Mouse (Mus musculus) midbrain, embryonic 13.5 days (tissue): ENCODE results near the gene Pygb. TPM values are rescaled to one million over a fixed set of nuclear protein-coding genes. Genes with fewer than 3 reads are reported as not detected.

Experiments used
- ATAC-seq: fragments of 200-750 bp; cut with Nextera tagmentation; 2 replicates; pipeline ENCODE4 v1.8.0; 2017; ENCODE audit warnings: mild to moderate bottlenecking, moderate TSS enrichment, moderate library complexity
- H3K27ac ChIP-seq: fragments of 300-500 bp; sonication (generic); 2 replicates; pipeline ENCODE4 v1.5.1; 2015; ENCODE audit warnings: inconsistent platforms, mild to moderate bottlenecking, moderate library complexity
- H3K27me3 ChIP-seq: fragments of 300-500 bp; sonication (generic); 2 replicates; pipeline ENCODE4 v1.6.1; 2015; ENCODE audit warnings: mild to moderate bottlenecking, inconsistent platforms
- H3K36me3 ChIP-seq: fragments of 300-500 bp; sonication (generic); 2 replicates; pipeline ENCODE4 v1.6.1; 2015; ENCODE audit warnings: mild to moderate bottlenecking, inconsistent platforms
- H3K4me1 ChIP-seq: fragments of 300-500 bp; sonication (generic); replicated peaks from 2 replicates; pipeline ENCODE4 v1.6.1; 2015; ENCODE audit warnings: inconsistent platforms
- H3K4me2 ChIP-seq: fragments of 300-500 bp; sonication (generic); replicated peaks from 2 replicates; pipeline ENCODE4 v1.6.1; 2015; ENCODE audit warnings: moderate library complexity, mild to moderate bottlenecking, inconsistent platforms
- H3K4me3 ChIP-seq: fragments of 300-500 bp; sonication (generic); replicated peaks from 2 replicates; pipeline ENCODE4 v1.5.1; 2015; ENCODE audit warnings: mild to moderate bottlenecking, inconsistent platforms
- H3K9ac ChIP-seq: fragments of 300-500 bp; sonication (generic); replicated peaks from 2 replicates; pipeline ENCODE4 v1.6.1; 2015; ENCODE audit warnings: mild to moderate bottlenecking, inconsistent platforms
- H3K9me3 ChIP-seq: fragments of 300-500 bp; sonication (generic); 2 replicates; pipeline ENCODE4 v1.6.1; 2016; ENCODE audit warnings: mild to moderate bottlenecking, inconsistent platforms
- WGBS: fragments of 180-500 bp; shearing (Covaris S2); methylation state at CpG from one replicate; pipeline ENCODE4 v1.1.7; 2015; 5-methylcytosine and 5-hydroxymethylcytosine counted together
- polyA plus RNA-seq: library from polyadenylated mRNA; unstranded; fragments of >200 nt; fragmentation: Nextera tagmentation; extraction: Ambion mirVana; gene quantifications from 2 replicates; pipeline ENCODE4 v1.2.1, GENCODE M21; 2015

Gene Pygb
- polyA plus RNA-seq, 1 experiment from 2014 or later = 72.5 TPM

- Histone ChIP-seq H3K36me3 (peaks cover 81% of the 10 kb centered on the region), H3K4me1 (no peaks in the 10 kb centered on the region; the same call in 1 of the 2 replicates), H3K9me3 (no peaks in the 10 kb centered on the region), H3K27ac (no peak overlapping the region), H3K4me2 (no peak overlapping the region), H3K9ac (no peak overlapping the region), H3K4me3 (no peak overlapping the region), H3K27me3 (no peaks in the 10 kb centered on the region)
- 90% methylated on average over 4 of the region's 4 CpGs for WGBS
- ATAC-seq = no peak
These were observed 20.3 kb upstream of the Pygb start for GRCm38 (mm10) chr2:150766083-150766862.

- H3K4me2 ChIP-seq = no peak overlapping the region
- no peak for ATAC-seq
- no peak overlapping the region for H3K9ac ChIP-seq
- no peak overlapping the region for H3K27ac ChIP-seq
- H3K36me3 ChIP-seq = peaks cover 71% of the 10 kb centered on the region
- H3K4me1 ChIP-seq = no peaks in the 10 kb centered on the region; the same call in 1 of the 2 replicates
- H3K27me3 ChIP-seq = no peaks in the 10 kb centered on the region
- 90% methylated on average over 1 of the region's 1 CpGs for WGBS
- no peaks in the 10 kb centered on the region for H3K9me3 ChIP-seq
- H3K4me3 ChIP-seq = no peak overlapping the region
These were observed 17.9 kb upstream of the Pygb start for GRCm38 (mm10) chr2:150768678-150769077.

GRCm38 (mm10) chr2:150770747-150771146 lies 15.8 kb upstream of the Pygb start:
- WGBS = 78% methylated on average over 1 of the region's 1 CpGs
- Histone ChIP-seq H3K4me1 (no peaks in the 10 kb centered on the region; the same call in 1 of the 2 replicates), H3K27me3 (no peaks in the 10 kb centered on the region), H3K27ac (no peak overlapping the region), H3K4me3 (no peak overlapping the region), H3K4me2 (no peak overlapping the region), H3K9ac (no peak overlapping the region), H3K36me3 (peaks cover 52% of the 10 kb centered on the region), H3K9me3 (no peaks in the 10 kb centered on the region)
- ATAC-seq = peak; percentile 57; the same call in 1 of the 2 replicates

GRCm38 (mm10) chr2:150771169-150771568 lies 15.4 kb upstream of the Pygb start:
- no peaks in the 10 kb centered on the region for H3K27me3 ChIP-seq
- no peak overlapping the region for H3K9ac ChIP-seq
- no peak overlapping the region for H3K4me3 ChIP-seq
- no peak overlapping the region for H3K4me2 ChIP-seq
- H3K36me3 ChIP-seq = peaks cover 48% of the 10 kb centered on the region
- H3K9me3 ChIP-seq = no peaks in the 10 kb centered on the region
- WGBS = 86% methylated on average over 6 of the region's 6 CpGs
- no peaks in the 10 kb centered on the region; the same call in 1 of the 2 replicates for H3K4me1 ChIP-seq
- ATAC-seq = no peak
- H3K27ac ChIP-seq = no peak overlapping the region

GRCm38 (mm10) chr2:150771996-150772395 lies 14.5 kb upstream of the Pygb start:
- H3K4me1 ChIP-seq = no peaks in the 10 kb centered on the region; the same call in 1 of the 2 replicates
- no peak for ATAC-seq
- no peaks in the 10 kb centered on the region for H3K27me3 ChIP-seq
- H3K27ac ChIP-seq = no peak overlapping the region
- H3K36me3 ChIP-seq = peaks cover 41% of the 10 kb centered on the region
- WGBS = 90% methylated on average over 8 of the region's 8 CpGs
- H3K9me3 ChIP-seq = no peaks in the 10 kb centered on the region
- no peak overlapping the region for H3K4me3 ChIP-seq
- no peak overlapping the region for H3K9ac ChIP-seq
- H3K4me2 ChIP-seq = no peak overlapping the region

- ATAC-seq = no peak
- WGBS = 75% methylated on average over 10 of the region's 10 CpGs
- H3K27ac ChIP-seq = no peak overlapping the region
- no peaks in the 10 kb centered on the region for H3K27me3 ChIP-seq
- H3K4me3 ChIP-seq = no peak overlapping the region
- no peak overlapping the region for H3K4me2 ChIP-seq
- no peak overlapping the region for H3K9ac ChIP-seq
- no peaks in the 10 kb centered on the region; the same call in 1 of the 2 replicates for H3K4me1 ChIP-seq
- H3K36me3 ChIP-seq = peaks cover 38% of the 10 kb centered on the region
- no peaks in the 10 kb centered on the region for H3K9me3 ChIP-seq
These were observed 13.9 kb upstream of the Pygb start for GRCm38 (mm10) chr2:150772466-150773119.

- ATAC-seq = no peak
- Histone ChIP-seq H3K9ac (no peak overlapping the region), H3K27me3 (peaks cover 9% of the 10 kb centered on the region), H3K36me3 (no peaks in the 10 kb centered on the region), H3K4me2 (no peak overlapping the region), H3K4me3 (no peak overlapping the region), H3K9me3 (no peaks in the 10 kb centered on the region), H3K4me1 (peaks cover 11% of the 10 kb centered on the region), H3K27ac (no peak overlapping the region)
- WGBS = 77% methylated on average over 2 of the region's 2 CpGs
These were observed 3.7 kb upstream of the Pygb start for GRCm38 (mm10) chr2:150782801-150783200.

GRCm38 (mm10) chr2:150787234-150787771 lies 768 bp downstream of the Pygb start:
- peak overlapping the region; percentile 94 for H3K4me2 ChIP-seq
- 1% methylated on average over 23 of the region's 23 CpGs for WGBS

GRCm38 (mm10) chr2:150788768-150789550 lies 2.4 kb downstream of the Pygb start:
- H3K27me3 ChIP-seq = peaks cover 9% of the 10 kb centered on the region
- H3K27ac ChIP-seq = peak overlapping the region; percentile 45; the same call in 1 of the 2 replicates
- peaks cover 28% of the 10 kb centered on the region for H3K4me1 ChIP-seq
- H3K4me3 ChIP-seq = 0 out of 2 replicates have a peak overlapping the region, but pooled peaks have one; percentile 15
- no peak for ATAC-seq
- peaks cover 17% of the 10 kb centered on the region for H3K36me3 ChIP-seq
- WGBS = 61% methylated on average over 4 of the region's 4 CpGs
- H3K9me3 ChIP-seq = no peaks in the 10 kb centered on the region
- H3K4me2 ChIP-seq = peak overlapping the region; percentile 19
- no peak overlapping the region for H3K9ac ChIP-seq

More at GRCm38 (mm10) chr2:150787234-150787771, 768 bp downstream of the Pygb start:
- Histone ChIP-seq H3K27ac (no peak overlapping the region), H3K36me3 (peaks cover 3% of the 10 kb centered on the region), H3K4me3 (peak overlapping the region; percentile 80), H3K27me3 (peaks cover 9% of the 10 kb centered on the region), H3K9ac (peak overlapping the region; percentile 82), H3K9me3 (no peaks in the 10 kb centered on the region), H3K4me1 (peaks cover 28% of the 10 kb centered on the region)
- ATAC-seq = peak; percentile 73

GRCm38 (mm10) chr2:150793320-150793719 lies 6.8 kb downstream of the Pygb start:
- 86% methylated on average over 4 of the region's 4 CpGs for WGBS
- Histone ChIP-seq H3K36me3 (peaks cover 31% of the 10 kb centered on the region), H3K4me1 (peaks cover 12% of the 10 kb centered on the region), H3K27me3 (no peaks in the 10 kb centered on the region), H3K9ac (no peak overlapping the region), H3K27ac (no peak overlapping the region), H3K4me2 (no peak overlapping the region), H3K4me3 (no peak overlapping the region), H3K9me3 (no peaks in the 10 kb centered on the region)
- ATAC-seq = no peak

GRCm38 (mm10) chr2:150798084-150798483 lies 11.5 kb downstream of the Pygb start:
- Histone ChIP-seq H3K4me2 (no peak overlapping the region), H3K9me3 (no peaks in the 10 kb centered on the region), H3K4me3 (no peak overlapping the region), H3K27me3 (no peaks in the 10 kb centered on the region), H3K4me1 (no peaks in the 10 kb centered on the region), H3K36me3 (peaks cover 46% of the 10 kb centered on the region), H3K27ac (no peak overlapping the region), H3K9ac (no peak overlapping the region)
- ATAC-seq = no peak
- WGBS = 87% methylated on average over 7 of the region's 7 CpGs
